Mouse (Mus musculus) liver, embryonic 14.5 days (tissue): ENCODE measurements around the gene Map1a. TPM values are rescaled to one million over a fixed set of nuclear protein-coding genes. Genes with fewer than 3 reads are reported as not detected.

ENCODE experiments used
- ATAC-seq: fragments of 200-750 bp; cut with Nextera tagmentation; 2 replicates; pipeline ENCODE4 v1.8.0; 2017; ENCODE audit warnings: moderate number of reproducible peaks, mild to moderate bottlenecking, moderate library complexity; ENCODE audit not compliant: insufficient read depth
- DNase-seq, 3 experiments: peaks; one replicate each; pipeline ENCODE4 v3.0.0-alpha.2; 2012 to 2013; ENCODE audit warnings: low read depth in 3 of 3, low spot score in 3 of 3
- H3K27ac ChIP-seq: fragments of 300-500 bp; sonication (generic); 2 replicates; pipeline ENCODE4 v1.5.1; 2014; ENCODE audit warnings: moderate library complexity, mild to moderate bottlenecking, control low read depth, inconsistent platforms
- H3K27me3 ChIP-seq: fragments of 300-500 bp; sonication (generic); 2 replicates; pipeline ENCODE4 v1.6.1; 2014; ENCODE audit warnings: mild to moderate bottlenecking, low read length, moderate library complexity; ENCODE audit not compliant: control insufficient read depth, insufficient read depth
- H3K36me3 ChIP-seq: fragments of 300-500 bp; sonication (generic); replicated peaks from 2 replicates; pipeline ENCODE4 v1.6.1; 2014; ENCODE audit warnings: low read depth; ENCODE audit not compliant: control insufficient read depth, insufficient read depth
- H3K4me1 ChIP-seq, 2 experiments: fragments of 200-500 bp in 1 of 2; fragments of 300-500 bp in 1 of 2; sonication (generic) in 1 of 2; replicated peaks; 2 replicates each; pipeline ENCODE4 v1.6.1; 2012 to 2014; ENCODE audit warnings: antibody characterized with exemption in 1 of 2, inconsistent platforms in 1 of 2, low read length in 1 of 2; ENCODE audit not compliant: control insufficient read depth in 2 of 2, insufficient read depth in 2 of 2
- H3K4me2 ChIP-seq: fragments of 300-500 bp; sonication (generic); 2 replicates; pipeline ENCODE4 v1.6.1; 2014; ENCODE audit warnings: low read depth, mild to moderate bottlenecking, control low read depth, moderate library complexity
- H3K4me3 ChIP-seq, 2 experiments: fragments of 200-500 bp in 1 of 2; fragments of 300-500 bp in 1 of 2; sonication (generic) in 1 of 2; 2 replicates each; pipeline ENCODE4 v1.5.1; 2012 to 2014; ENCODE audit warnings: low read depth in 2 of 2, low read length in 2 of 2, mild to moderate bottlenecking in 2 of 2, control low read depth in 1 of 2, inconsistent platforms in 1 of 2, moderate library complexity in 1 of 2; ENCODE audit not compliant: insufficient read depth in 1 of 2
- H3K9ac ChIP-seq: fragments of 300-500 bp; sonication (generic); replicated peaks from 2 replicates; pipeline ENCODE4 v1.6.1; 2014; ENCODE audit warnings: mild to moderate bottlenecking, control low read depth, moderate library complexity
- H3K9me3 ChIP-seq: fragments of 300-500 bp; sonication (generic); 2 replicates; pipeline ENCODE4 v1.6.1; 2016; ENCODE audit warnings: low read length, mixed read lengths; ENCODE audit not compliant: control insufficient read depth
- CTCF ChIP-seq: IDR thresholded peaks from 2 replicates; pipeline ENCODE4 v1.5.1; 2016; ENCODE audit warnings: antibody characterized with exemption, low read depth, control low read depth
- EP300 ChIP-seq: IDR thresholded peaks from 2 replicates; pipeline ENCODE4 v1.6.1; 2016; ENCODE audit warnings: antibody characterized with exemption, low read depth
- WGBS: fragments of 180-500 bp; shearing (Covaris S2); extraction: QIAGEN DNeasy Blood & Tissue Kit; methylation state at CpG from one replicate; pipeline ENCODE4 v1.1.7; 2014; ENCODE audit not compliant: insufficient replicate concordance; 5-methylcytosine and 5-hydroxymethylcytosine counted together
- polyA plus RNA-seq, 2 experiments: library from polyadenylated mRNA; depleted of rRNA in 1 of 2; stranded (reverse) in 1 of 2; unstranded in 1 of 2; fragments of >200 nt; fragmentation: Nextera tagmentation in 1 of 2; extraction: Ambion mirVana in 1 of 2; gene quantifications; 2 replicates each; pipeline versions ENCODE4 v1.2.1 to v1.2.3; 2012 to 2014

Map1a gene
- polyA plus RNA-seq, 2 experiments: 0.04 TPM; not detected in 1

- H3K4me3 ChIP-seq: peak within 1 kb of the TSS; percentile 74 to 98
- no peak within 1 kb of the TSS for H3K27ac ChIP-seq
Measured at GRCm38 (mm10) chr2:121271236-121271927, 18.0 kb upstream of the Map1a start, which contains the start of gene Trp53bp1. Gene Trp53bp1, minus strand, starts transcription at chr2:121271407.

GRCm38 (mm10) chr2:121271928-121272516 lies 17.4 kb upstream of the Map1a start:
- no peak for ATAC-seq
- H3K27me3 ChIP-seq: no peaks in the 10 kb centered on the region
- 35% methylated on average over 4 of the region's 4 CpGs for WGBS
- TF ChIP-seq EP300 (no peak), CTCF (no peak)
- peak overlapping the region; percentile 74 to 98 for H3K4me3 ChIP-seq
- H3K4me2 ChIP-seq: peak overlapping the region; percentile 99
- no peaks in the 10 kb centered on the region for H3K9me3 ChIP-seq
- no peaks in the 10 kb centered on the region for H3K36me3 ChIP-seq
- H3K9ac ChIP-seq: no peak overlapping the region; the same call in 1 of the 2 replicates
- H3K4me1 ChIP-seq: peaks cover 4 to 7% of the 10 kb centered on the region in 2 experiments; a peak in 3 of 4 replicates
- DNase-seq: no peak
- no peak overlapping the region for H3K27ac ChIP-seq

More at GRCm38 (mm10) chr2:121271236-121271927, 18.0 kb upstream of the Map1a start, which contains the start of gene Trp53bp1:
- Histone ChIP-seq H3K9ac (peak within 1 kb of the TSS; percentile 81), H3K36me3 (no peaks in the 10 kb centered on the region), H3K9me3 (no peaks in the 10 kb centered on the region), H3K4me1 (peaks cover 4 to 7% of the 10 kb centered on the region in 2 experiments; a peak in 3 of 4 replicates), H3K27me3 (no peaks in the 10 kb centered on the region), H3K4me2 (peak within 1 kb of the TSS; percentile 99)
- ATAC-seq: peak; percentile 98
- TF ChIP-seq CTCF (no peak; the same call in 1 of the 2 replicates), EP300 (no peak)
- 1% methylated on average over 37 of the region's 37 CpGs for whole genome bisulfite sequencing
- peak; percentile 90 to 93 (median 91) for DNase-seq

- Histone ChIP-seq H3K9ac (no peak overlapping the region), H3K4me3 (no peak overlapping the region), H3K9me3 (no peaks in the 10 kb centered on the region), H3K27me3 (peaks cover 50% of the 10 kb centered on the region), H3K36me3 (no peaks in the 10 kb centered on the region), H3K4me2 (no peak overlapping the region), H3K4me1 (peaks cover 0 to 4% of the 10 kb centered on the region in 2 experiments; a peak in 3 of 4 replicates), H3K27ac (no peak overlapping the region)
- DNase-seq: no peak
- WGBS: 57% methylated on average over 2 of the region's 2 CpGs
- no peak for ATAC-seq
- TF ChIP-seq CTCF (no peak), EP300 (no peak)
Measured at GRCm38 (mm10) chr2:121287850-121288249, 1.6 kb upstream of the Map1a start.

GRCm38 (mm10) chr2:121289730-121290540 lies 535 bp downstream of the Map1a start:
- H3K9me3 ChIP-seq: no peaks in the 10 kb centered on the region
- peaks cover 70% of the 10 kb centered on the region for H3K27me3 ChIP-seq
- DNase-seq: no peak
- no peak for ATAC-seq
- 7% methylated on average over 36 of the region's 36 CpGs for WGBS
- no peak overlapping the region for H3K27ac ChIP-seq
- no peak for TF ChIP-seq EP300
- TF ChIP-seq CTCF: peak; percentile 52
- H3K4me1 ChIP-seq: peaks cover 0 to 11% of the 10 kb centered on the region in 2 experiments; a peak in 3 of 4 replicates
- H3K4me3 ChIP-seq: peak overlapping the region; percentile 37 to 53
- no peaks in the 10 kb centered on the region for H3K36me3 ChIP-seq
- no peak overlapping the region for H3K9ac ChIP-seq
- H3K4me2 ChIP-seq: peak overlapping the region; percentile 68
